Mouse (Mus musculus): ENCODE measurements around the gene Ttc33. TPM values are rescaled to one million over a fixed set of nuclear protein-coding genes. Genes with fewer than 3 reads are reported as not detected.

Ttc33 gene
- polyA plus RNA-seq, 1 experiment from 2014 or later = 39.3 TPM

- no peak for ATAC-seq (ENCODE audit: low read depth)
- Histone ChIP-seq H3K4me3 (ENCODE audit: low read depth, low read length) (no peak overlapping the region), H3K27me3 (replicated peaks; ENCODE audit: control insufficient read depth, insufficient read depth, low read length) (no peaks in the 10 kb centered on the region), H3K36me3 (ENCODE audit: control insufficient read depth, insufficient read depth, low read length) (peaks cover 7% of the 10 kb centered on the region; the same call in 1 of the 2 replicates), H3K4me2 (ENCODE audit: low read depth, low read length) (no peak overlapping the region), H3K9me3 (ENCODE audit: control insufficient read depth, low read length) (no peaks in the 10 kb centered on the region), H3K9ac (ENCODE audit: low read depth, low read length) (no peak overlapping the region), H3K27ac (replicated peaks; ENCODE audit: low read depth, low read length) (no peak overlapping the region), H3K4me1 (ENCODE audit: control insufficient read depth, insufficient read depth, low read length) (no peaks in the 10 kb centered on the region)
- WGBS = 71% methylated on average over 6 of the region's 6 CpGs
- DNase-seq (ENCODE audit: low spot score) = no peak
Observed at GRCm38 (mm10) chr15:5158827-5159226, 26.5 kb upstream of the Ttc33 start.

DNA sequence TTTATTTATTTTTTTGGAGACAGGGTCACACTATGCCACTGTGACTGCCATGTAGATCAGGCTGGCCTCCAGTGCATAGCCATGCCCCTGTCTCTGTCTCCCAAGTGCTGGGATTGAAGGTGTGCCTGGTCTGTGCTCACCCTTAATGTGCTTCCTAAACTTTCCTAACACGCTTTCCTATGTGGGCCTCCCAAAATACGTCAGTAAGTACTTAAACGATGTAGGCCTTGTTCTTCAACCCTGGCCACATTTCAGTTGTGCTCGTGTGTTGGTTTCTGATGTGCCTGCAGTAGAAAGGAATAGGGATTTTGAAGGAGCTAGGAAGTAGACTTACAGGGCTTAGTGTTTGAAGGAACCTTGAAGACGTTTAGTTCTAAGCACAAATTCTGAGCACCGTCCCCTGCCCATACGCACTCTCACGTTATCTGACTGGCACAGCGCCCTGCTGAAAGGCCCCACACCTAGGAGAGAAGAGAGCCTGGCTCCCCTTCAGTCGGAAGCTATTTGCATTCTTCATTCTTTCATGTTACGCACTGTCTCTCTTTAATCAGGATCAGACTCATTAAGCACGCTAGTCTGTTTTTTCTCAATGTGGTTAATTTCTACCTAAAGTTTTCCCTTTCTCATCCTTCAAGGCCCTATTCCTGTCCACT, 20.1 kb upstream of the Ttc33 start:
- no peak overlapping the region for H3K9ac ChIP-seq (ENCODE audit: low read depth, low read length)
- no peak overlapping the region for H3K4me2 ChIP-seq (ENCODE audit: low read depth, low read length)
- H3K27me3 ChIP-seq (replicated peaks; ENCODE audit: control insufficient read depth, insufficient read depth, low read length) = no peaks in the 10 kb centered on the region
- H3K9me3 ChIP-seq (ENCODE audit: control insufficient read depth, low read length) = no peaks in the 10 kb centered on the region
- ATAC-seq (ENCODE audit: low read depth) (no peak), DNase-seq (ENCODE audit: low spot score) (no peak)
- H3K27ac ChIP-seq (replicated peaks; ENCODE audit: low read depth, low read length) = no peak overlapping the region
- no peak overlapping the region for H3K4me3 ChIP-seq (ENCODE audit: low read depth, low read length)
- H3K4me1 ChIP-seq (ENCODE audit: control insufficient read depth, insufficient read depth, low read length) = no peaks in the 10 kb centered on the region
- peaks cover 57% of the 10 kb centered on the region for H3K36me3 ChIP-seq (ENCODE audit: control insufficient read depth, insufficient read depth, low read length)
- WGBS = 90% methylated on average over 12 of the region's 12 CpGs

GRCm38 (mm10) chr15:5173217-5173820, 12.0 kb upstream of the Ttc33 start:
- Histone ChIP-seq H3K27ac (replicated peaks; ENCODE audit: low read depth, low read length) (no peak overlapping the region), H3K9me3 (ENCODE audit: control insufficient read depth, low read length) (no peaks in the 10 kb centered on the region), H3K4me2 (ENCODE audit: low read depth, low read length) (no peak overlapping the region), H3K4me1 (ENCODE audit: control insufficient read depth, insufficient read depth, low read length) (no peaks in the 10 kb centered on the region), H3K36me3 (ENCODE audit: control insufficient read depth, insufficient read depth, low read length) (peaks cover 87% of the 10 kb centered on the region), H3K27me3 (replicated peaks; ENCODE audit: control insufficient read depth, insufficient read depth, low read length) (no peaks in the 10 kb centered on the region), H3K9ac (ENCODE audit: low read depth, low read length) (no peak overlapping the region), H3K4me3 (ENCODE audit: low read depth, low read length) (no peak overlapping the region)
- 84% methylated on average over 12 of the region's 12 CpGs for WGBS
- DNase-seq (ENCODE audit: low spot score) (no peak), ATAC-seq (ENCODE audit: low read depth) (no peak)

DNA sequence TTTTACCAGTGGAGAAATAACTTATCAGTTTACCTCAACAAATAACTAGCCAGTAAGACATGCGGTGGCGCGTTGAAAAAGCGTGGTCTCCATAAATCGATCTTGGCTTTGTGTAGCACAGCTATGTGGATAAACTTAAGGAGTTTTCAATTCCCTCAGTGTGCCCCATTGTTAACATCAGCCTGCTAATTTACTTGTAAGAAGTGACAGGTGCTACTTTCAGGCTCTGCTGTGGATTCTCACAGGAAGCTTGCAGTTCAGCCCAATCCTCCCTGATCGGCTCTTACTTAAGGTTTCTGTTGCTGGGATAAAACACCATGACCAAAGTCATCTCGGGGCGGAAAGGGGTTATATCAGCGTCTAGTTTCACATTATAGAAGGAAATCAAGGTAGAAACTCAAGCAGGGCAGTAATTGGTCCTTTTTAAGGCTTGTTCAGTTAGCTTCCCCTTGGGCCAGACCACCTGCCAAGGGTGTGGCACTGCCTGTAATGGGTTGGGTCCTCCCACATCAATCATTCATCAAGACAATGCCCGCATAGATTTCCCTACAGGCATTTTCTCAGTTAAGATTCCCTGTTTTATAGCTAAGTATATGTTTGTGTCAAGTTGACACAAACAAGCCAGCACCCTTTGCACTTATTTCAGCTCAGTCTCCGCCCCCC, 526 bp upstream of the Ttc33 start:
- Histone ChIP-seq H3K27ac (replicated peaks; ENCODE audit: low read depth, low read length) (peak overlapping the region; percentile 89), H3K9me3 (ENCODE audit: control insufficient read depth, low read length) (no peaks in the 10 kb centered on the region), H3K4me1 (ENCODE audit: control insufficient read depth, insufficient read depth, low read length) (peaks cover 5% of the 10 kb centered on the region; the same call in 1 of the 2 replicates), H3K4me3 (ENCODE audit: low read depth, low read length) (peak overlapping the region; percentile 91), H3K36me3 (ENCODE audit: control insufficient read depth, insufficient read depth, low read length) (peaks cover 13% of the 10 kb centered on the region), H3K27me3 (replicated peaks; ENCODE audit: control insufficient read depth, insufficient read depth, low read length) (no peaks in the 10 kb centered on the region), H3K4me2 (ENCODE audit: low read depth, low read length) (peak overlapping the region; percentile 82), H3K9ac (ENCODE audit: low read depth, low read length) (peak overlapping the region; percentile 81)
- WGBS = 43% methylated on average over 10 of the region's 11 CpGs
- ATAC-seq (ENCODE audit: low read depth) (no peak; the same call in 1 of the 2 replicates), DNase-seq (ENCODE audit: low spot score) (peak; percentile 45)

DNA sequence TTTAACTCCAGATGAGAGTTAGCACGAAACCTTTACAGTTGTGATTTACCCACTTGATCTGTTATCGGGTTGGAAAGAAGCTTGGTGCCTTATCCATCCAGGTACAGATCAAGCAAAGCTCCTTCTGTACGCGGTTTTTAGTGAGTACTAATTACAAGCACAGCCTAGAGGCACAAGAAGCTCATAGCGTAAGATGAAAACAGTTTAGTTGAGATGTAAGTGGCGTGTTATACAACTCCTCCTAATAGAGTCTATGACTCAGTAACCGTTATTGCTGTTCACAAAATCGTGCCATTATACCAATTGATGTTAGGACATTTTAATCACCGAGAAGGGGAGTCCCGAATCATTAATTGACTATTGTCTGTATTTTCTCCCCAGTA, 959 bp downstream of the Ttc33 start:
- no peak for ATAC-seq (ENCODE audit: low read depth)
- Histone ChIP-seq H3K27me3 (replicated peaks; ENCODE audit: control insufficient read depth, insufficient read depth, low read length) (no peaks in the 10 kb centered on the region), H3K4me2 (ENCODE audit: low read depth, low read length) (peak overlapping the region; percentile 82), H3K9me3 (ENCODE audit: control insufficient read depth, low read length) (no peaks in the 10 kb centered on the region), H3K36me3 (ENCODE audit: control insufficient read depth, insufficient read depth, low read length) (peaks cover 20% of the 10 kb centered on the region), H3K27ac (replicated peaks; ENCODE audit: low read depth, low read length) (peak overlapping the region; percentile 89; the same call in 1 of the 2 replicates), H3K9ac (ENCODE audit: low read depth, low read length) (peak overlapping the region; percentile 81), H3K4me3 (ENCODE audit: low read depth, low read length) (peak overlapping the region; percentile 91), H3K4me1 (ENCODE audit: control insufficient read depth, insufficient read depth, low read length) (peaks cover 5% of the 10 kb centered on the region; the same call in 1 of the 2 replicates)
- WGBS = 30% methylated on average over 10 of the region's 10 CpGs
- DNase-seq (ENCODE audit: low spot score) = no peak

DNA sequence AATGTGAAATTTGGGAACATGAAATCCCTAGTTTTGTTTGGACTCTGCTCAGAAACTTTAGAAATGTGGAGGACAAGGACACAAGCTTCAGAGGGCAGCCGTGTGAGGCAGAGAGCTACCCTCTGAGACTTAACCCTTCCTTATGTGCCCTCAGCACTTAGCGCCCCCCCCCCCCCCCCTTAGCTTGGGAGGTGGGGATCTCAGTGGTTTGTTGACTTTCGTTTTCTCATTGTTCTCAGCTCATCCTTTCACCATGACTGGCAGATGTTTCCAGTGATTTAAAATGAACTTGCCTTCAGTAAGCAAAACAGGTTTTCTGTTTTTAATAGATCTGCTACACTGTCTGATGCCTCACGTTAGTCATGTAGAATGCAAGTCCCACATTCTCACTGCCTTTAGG, 1.8 kb downstream of the Ttc33 start:
- Histone ChIP-seq H3K9ac (ENCODE audit: low read depth, low read length) (no peak overlapping the region), H3K36me3 (ENCODE audit: control insufficient read depth, insufficient read depth, low read length) (peaks cover 26% of the 10 kb centered on the region), H3K27me3 (replicated peaks; ENCODE audit: control insufficient read depth, insufficient read depth, low read length) (no peaks in the 10 kb centered on the region), H3K4me1 (ENCODE audit: control insufficient read depth, insufficient read depth, low read length) (peaks cover 5% of the 10 kb centered on the region; the same call in 1 of the 2 replicates), H3K4me3 (ENCODE audit: low read depth, low read length) (no peak overlapping the region), H3K27ac (replicated peaks; ENCODE audit: low read depth, low read length) (no peak overlapping the region), H3K9me3 (ENCODE audit: control insufficient read depth, low read length) (no peaks in the 10 kb centered on the region), H3K4me2 (ENCODE audit: low read depth, low read length) (no peak overlapping the region)
- 53% methylated on average over 3 of the region's 4 CpGs for WGBS
- DNase-seq (ENCODE audit: low spot score) (no peak), ATAC-seq (ENCODE audit: low read depth) (no peak)

- Histone ChIP-seq H3K4me3 (ENCODE audit: low read depth, low read length) (no peak overlapping the region), H3K27ac (replicated peaks; ENCODE audit: low read depth, low read length) (no peak overlapping the region)
- DNase-seq (ENCODE audit: low spot score) = no peak
Observed at GRCm38 (mm10) chr15:5188029-5188428, 2.7 kb downstream of the Ttc33 start.

DNA sequence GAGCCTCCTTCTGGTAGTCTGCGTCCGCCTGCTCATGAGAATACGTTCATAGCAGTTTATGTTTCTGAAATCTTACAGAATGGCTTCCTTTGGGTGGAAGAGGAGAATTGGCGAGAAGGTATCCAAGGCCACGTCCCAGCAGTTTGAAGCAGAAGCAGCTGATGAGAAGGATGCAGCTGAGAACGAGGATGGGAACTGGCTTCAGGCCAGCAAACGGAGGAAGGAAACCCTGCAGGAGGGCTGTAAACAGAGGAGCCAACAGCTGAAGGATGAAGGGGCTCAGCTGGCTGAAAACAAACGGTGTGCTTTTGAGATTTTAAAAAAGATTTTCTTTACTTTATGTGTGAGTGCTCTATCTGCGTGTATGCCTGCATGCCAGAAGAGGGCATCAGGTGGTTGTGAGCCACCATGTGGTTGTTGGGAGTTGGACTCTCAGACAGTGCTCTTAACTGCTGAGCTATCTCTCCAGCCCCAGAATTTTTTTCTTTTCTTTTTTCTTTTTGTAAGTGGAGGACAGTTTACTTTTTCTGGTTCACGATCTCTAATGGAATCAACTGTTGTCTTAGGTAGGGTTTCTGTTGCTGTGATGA, 4.3 kb downstream of the Ttc33 start:
- 67% methylated on average over 10 of the region's 10 CpGs for WGBS
- Histone ChIP-seq H3K36me3 (ENCODE audit: control insufficient read depth, insufficient read depth, low read length) (peaks cover 26% of the 10 kb centered on the region), H3K4me3 (ENCODE audit: low read depth, low read length) (no peak overlapping the region), H3K9me3 (ENCODE audit: control insufficient read depth, low read length) (no peaks in the 10 kb centered on the region), H3K9ac (ENCODE audit: low read depth, low read length) (no peak overlapping the region), H3K4me1 (ENCODE audit: control insufficient read depth, insufficient read depth, low read length) (peaks cover 5% of the 10 kb centered on the region; the same call in 1 of the 2 replicates), H3K27ac (replicated peaks; ENCODE audit: low read depth, low read length) (no peak overlapping the region), H3K27me3 (replicated peaks; ENCODE audit: control insufficient read depth, insufficient read depth, low read length) (no peaks in the 10 kb centered on the region), H3K4me2 (ENCODE audit: low read depth, low read length) (no peak overlapping the region)
- no peak for DNase-seq (ENCODE audit: low spot score)
- no peak for ATAC-seq (ENCODE audit: low read depth)

More at GRCm38 (mm10) chr15:5188029-5188428, 2.7 kb downstream of the Ttc33 start:
- Histone ChIP-seq H3K27me3 (replicated peaks; ENCODE audit: control insufficient read depth, insufficient read depth, low read length) (no peaks in the 10 kb centered on the region), H3K9ac (ENCODE audit: low read depth, low read length) (no peak overlapping the region), H3K4me2 (ENCODE audit: low read depth, low read length) (no peak overlapping the region), H3K9me3 (ENCODE audit: control insufficient read depth, low read length) (no peaks in the 10 kb centered on the region), H3K4me1 (ENCODE audit: control insufficient read depth, insufficient read depth, low read length) (peaks cover 5% of the 10 kb centered on the region; the same call in 1 of the 2 replicates), H3K36me3 (ENCODE audit: control insufficient read depth, insufficient read depth, low read length) (peaks cover 26% of the 10 kb centered on the region)
- 97% methylated on average over 1 of the region's 1 CpGs for WGBS
- no peak for ATAC-seq (ENCODE audit: low read depth)
